Mouse (Mus musculus): Measurements from ENCODE around the gene Astn2. TPM values are rescaled to one million over a fixed set of nuclear protein-coding genes. Genes with fewer than 3 reads are reported as not detected.

Gene Astn2
- total and polyA plus RNA-seq, 2 experiments from 2014 or later: 3.0 to 51.4 TPM

GRCm38 (mm10) chr4:65489711-65490110 lies 914.7 kb downstream of the Astn2 start:
- ATAC-seq (no peak), DNase-seq (ENCODE audit: low spot score) (no peak)
- no peak overlapping the region for H3K9ac ChIP-seq (replicated peaks; ENCODE audit: low read length)
- H3K27me3 ChIP-seq (ENCODE audit: insufficient read depth, low read length): no peaks in the 10 kb centered on the region
- no peak overlapping the region for H3K27ac ChIP-seq
- H3K36me3 ChIP-seq (ENCODE audit: insufficient read depth, low read length): no peaks in the 10 kb centered on the region
- TF ChIP-seq CTCF (IDR thresholded peaks at IDR 0.05; ENCODE audit: low read depth): no peak
- WGBS: 71% methylated on average over 3 of the region's 3 CpGs
- H3K4me2 ChIP-seq (ENCODE audit: low read depth, low read length): no peak overlapping the region
- no peak overlapping the region for H3K4me3 ChIP-seq (ENCODE audit: low read length)
- no peaks in the 10 kb centered on the region for H3K4me1 ChIP-seq (ENCODE audit: insufficient read depth, low read length)
- no peaks in the 10 kb centered on the region for H3K9me3 ChIP-seq (ENCODE audit: low read length)

GRCm38 (mm10) chr4:65481632-65482031 lies 922.8 kb downstream of the Astn2 start:
- H3K4me2 ChIP-seq (ENCODE audit: low read depth, low read length): no peak overlapping the region
- no peaks in the 10 kb centered on the region for H3K36me3 ChIP-seq (ENCODE audit: insufficient read depth, low read length)
- H3K4me3 ChIP-seq (ENCODE audit: low read length): no peak overlapping the region
- no peak overlapping the region for H3K9ac ChIP-seq (replicated peaks; ENCODE audit: low read length)
- H3K27me3 ChIP-seq (ENCODE audit: insufficient read depth, low read length): no peaks in the 10 kb centered on the region
- no peaks in the 10 kb centered on the region; the same call in 1 of the 2 replicates for H3K4me1 ChIP-seq (ENCODE audit: insufficient read depth, low read length)
- DNase-seq (ENCODE audit: low spot score): no peak
- 78% methylated on average over 5 of the region's 5 CpGs for WGBS
- no peak for TF ChIP-seq CTCF (IDR thresholded peaks at IDR 0.05; ENCODE audit: low read depth)
- ATAC-seq: no peak
- H3K27ac ChIP-seq: no peak overlapping the region
- H3K9me3 ChIP-seq (ENCODE audit: low read length): no peaks in the 10 kb centered on the region

GRCm38 (mm10) chr4:65477106-65477505 lies 927.3 kb downstream of the Astn2 start:
- H3K9ac ChIP-seq (replicated peaks; ENCODE audit: low read length): no peak overlapping the region
- DNase-seq (ENCODE audit: low spot score): peak; percentile 7
- no peaks in the 10 kb centered on the region for H3K9me3 ChIP-seq (ENCODE audit: low read length)
- H3K4me3 ChIP-seq (ENCODE audit: low read length): no peak overlapping the region
- H3K4me1 ChIP-seq (ENCODE audit: insufficient read depth, low read length): no peaks in the 10 kb centered on the region; the same call in 1 of the 2 replicates
- ATAC-seq: peak; percentile 61; the same call in 1 of the 2 replicates
- TF ChIP-seq CTCF (IDR thresholded peaks at IDR 0.05; ENCODE audit: low read depth): no peak
- no peaks in the 10 kb centered on the region for H3K27me3 ChIP-seq (ENCODE audit: insufficient read depth, low read length)
- no peaks in the 10 kb centered on the region for H3K36me3 ChIP-seq (ENCODE audit: insufficient read depth, low read length)
- 23% methylated on average over 6 of the region's 6 CpGs for WGBS
- no peak overlapping the region for H3K4me2 ChIP-seq (ENCODE audit: low read depth, low read length)
- H3K27ac ChIP-seq: no peak overlapping the region

GRCm38 (mm10) chr4:65475925-65476560 lies 928.4 kb downstream of the Astn2 start:
- Histone ChIP-seq H3K9ac (replicated peaks; ENCODE audit: low read length) (no peak overlapping the region), H3K4me2 (ENCODE audit: low read depth, low read length) (no peak overlapping the region), H3K4me3 (ENCODE audit: low read length) (no peak overlapping the region), H3K4me1 (ENCODE audit: insufficient read depth, low read length) (no peaks in the 10 kb centered on the region; the same call in 1 of the 2 replicates), H3K27me3 (ENCODE audit: insufficient read depth, low read length) (no peaks in the 10 kb centered on the region), H3K27ac (no peak overlapping the region), H3K36me3 (ENCODE audit: insufficient read depth, low read length) (no peaks in the 10 kb centered on the region), H3K9me3 (ENCODE audit: low read length) (no peaks in the 10 kb centered on the region)
- ATAC-seq: no peak
- DNase-seq (ENCODE audit: low spot score): no peak
- 54% methylated on average over 4 of the region's 4 CpGs for WGBS
- no peak for TF ChIP-seq CTCF (IDR thresholded peaks at IDR 0.05; ENCODE audit: low read depth)

- Histone ChIP-seq H3K9me3 (ENCODE audit: low read length) (no peaks in the 10 kb centered on the region), H3K27me3 (ENCODE audit: insufficient read depth, low read length) (no peaks in the 10 kb centered on the region), H3K27ac (no peak overlapping the region), H3K4me1 (ENCODE audit: insufficient read depth, low read length) (no peaks in the 10 kb centered on the region; the same call in 1 of the 2 replicates), H3K4me2 (ENCODE audit: low read depth, low read length) (no peak overlapping the region), H3K9ac (replicated peaks; ENCODE audit: low read length) (no peak overlapping the region), H3K36me3 (ENCODE audit: insufficient read depth, low read length) (no peaks in the 10 kb centered on the region), H3K4me3 (ENCODE audit: low read length) (no peak overlapping the region)
- no peak for ATAC-seq
- TF ChIP-seq CTCF (IDR thresholded peaks at IDR 0.05; ENCODE audit: low read depth): no peak
- WGBS: 71% methylated on average over 5 of the region's 5 CpGs
- DNase-seq (ENCODE audit: low spot score): no peak
Observed at GRCm38 (mm10) chr4:65473141-65473540, 931.3 kb downstream of the Astn2 start.

GRCm38 (mm10) chr4:65449171-65449570 lies 955.2 kb downstream of the Astn2 start:
- Histone ChIP-seq H3K4me1 (ENCODE audit: insufficient read depth, low read length) (no peaks in the 10 kb centered on the region), H3K9me3 (ENCODE audit: low read length) (no peaks in the 10 kb centered on the region), H3K4me3 (ENCODE audit: low read length) (no peak overlapping the region), H3K27ac (no peak overlapping the region), H3K9ac (replicated peaks; ENCODE audit: low read length) (no peak overlapping the region), H3K4me2 (ENCODE audit: low read depth, low read length) (no peak overlapping the region), H3K27me3 (ENCODE audit: insufficient read depth, low read length) (no peaks in the 10 kb centered on the region), H3K36me3 (ENCODE audit: insufficient read depth, low read length) (no peaks in the 10 kb centered on the region)
- WGBS: 66% methylated on average over 4 of the region's 4 CpGs
- TF ChIP-seq CTCF (IDR thresholded peaks at IDR 0.05; ENCODE audit: low read depth): no peak
- ATAC-seq (no peak), DNase-seq (ENCODE audit: low spot score) (peak; percentile 40)

- H3K9me3 ChIP-seq (ENCODE audit: low read length): no peaks in the 10 kb centered on the region
- H3K36me3 ChIP-seq (ENCODE audit: insufficient read depth, low read length): no peaks in the 10 kb centered on the region
- H3K4me3 ChIP-seq (ENCODE audit: low read length): no peak overlapping the region
- WGBS: 87% methylated on average over 4 of the region's 4 CpGs
- TF ChIP-seq CTCF (IDR thresholded peaks at IDR 0.05; ENCODE audit: low read depth): no peak
- no peak overlapping the region for H3K4me2 ChIP-seq (ENCODE audit: low read depth, low read length)
- no peak for DNase-seq (ENCODE audit: low spot score)
- no peak overlapping the region for H3K9ac ChIP-seq (replicated peaks; ENCODE audit: low read length)
- no peaks in the 10 kb centered on the region for H3K27me3 ChIP-seq (ENCODE audit: insufficient read depth, low read length)
- no peak overlapping the region for H3K27ac ChIP-seq
- ATAC-seq: no peak
- H3K4me1 ChIP-seq (ENCODE audit: insufficient read depth, low read length): no peaks in the 10 kb centered on the region
Observed at GRCm38 (mm10) chr4:65441746-65442145, 962.7 kb downstream of the Astn2 start.

All from hindbrain, postnatal 0 days (tissue).